Mouse (Mus musculus) heart, postnatal 0 days (tissue): Measurements from ENCODE around the gene Nkapd1. TPM values are rescaled to one million over a fixed set of nuclear protein-coding genes. Genes with fewer than 3 reads are reported as not detected.

Experiments used
- ATAC-seq: fragments of 200-750 bp; cut with Nextera tagmentation; 2 replicates; pipeline ENCODE4 v1.8.0; 2017; ENCODE audit warnings: low read depth, moderate number of reproducible peaks, moderate library complexity; ENCODE audit not compliant: insufficient read depth
- DNase-seq: peaks from one replicate; pipeline ENCODE4 v3.0.0-alpha.2; 2016; ENCODE audit warnings: low spot score
- H3K27ac ChIP-seq: fragments of 300-500 bp; sonication (generic); 2 replicates; pipeline ENCODE4 v1.5.1; 2014; ENCODE audit warnings: low read depth, mild to moderate bottlenecking
- H3K27me3 ChIP-seq: fragments of 300-500 bp; sonication (generic); 2 replicates; pipeline ENCODE4 v1.6.1; 2014; ENCODE audit warnings: low read length, mixed read lengths; ENCODE audit not compliant: control insufficient read depth, insufficient read depth
- H3K36me3 ChIP-seq: fragments of 300-500 bp; sonication (generic); replicated peaks from 2 replicates; pipeline ENCODE4 v1.6.1; 2014; ENCODE audit warnings: low read length, mixed read lengths; ENCODE audit not compliant: control insufficient read depth, insufficient read depth
- H3K4me1 ChIP-seq: fragments of 300-500 bp; sonication (generic); 2 replicates; pipeline ENCODE4 v1.6.1; 2014; ENCODE audit warnings: antibody characterized with exemption; ENCODE audit not compliant: control insufficient read depth, insufficient read depth
- H3K4me2 ChIP-seq: fragments of 300-500 bp; sonication (generic); 2 replicates; pipeline ENCODE4 v1.6.1; 2014; ENCODE audit warnings: low read depth, mild to moderate bottlenecking, low read length, moderate library complexity
- H3K4me3 ChIP-seq: fragments of 300-500 bp; sonication (generic); 2 replicates; pipeline ENCODE4 v1.5.1; 2014; ENCODE audit warnings: low read depth, low read length
- H3K9ac ChIP-seq: fragments of 300-500 bp; sonication (generic); replicated peaks from 2 replicates; pipeline ENCODE4 v1.6.1; 2014; ENCODE audit warnings: low read depth, low read length, mixed read lengths
- H3K9me3 ChIP-seq: fragments of 300-500 bp; sonication (generic); replicated peaks from 2 replicates; pipeline ENCODE4 v1.6.1; 2016; ENCODE audit warnings: low read length; ENCODE audit not compliant: control insufficient read depth
- CTCF ChIP-seq: IDR thresholded peaks from 2 replicates; pipeline ENCODE4 v1.5.1; 2016; ENCODE audit warnings: antibody characterized with exemption, control low read depth, low read depth
- EP300 ChIP-seq: IDR thresholded peaks from 2 replicates; pipeline ENCODE4 v1.6.1; 2016; ENCODE audit warnings: antibody characterized with exemption, low read depth
- WGBS: fragments of 180-500 bp; shearing (Covaris S2); extraction: QIAGEN DNeasy Blood & Tissue Kit; methylation state at CpG from one replicate; pipeline ENCODE4 v1.1.7; 2014; 5-methylcytosine and 5-hydroxymethylcytosine counted together
- polyA plus RNA-seq: library from polyadenylated mRNA; unstranded; fragments of >200 nt; fragmentation: Nextera tagmentation; extraction: Ambion mirVana; gene quantifications from 2 replicates; pipeline ENCODE4 v1.2.1, GENCODE M21; 2015
- total RNA-seq: library from RNA; depleted of rRNA; stranded (reverse); fragments of >200 nt; gene quantifications from 2 replicates; pipeline ENCODE4 v1.2.3, GENCODE M21; 2014; ENCODE audit warnings: low replicate concordance

Gene Nkapd1
- total and polyA plus RNA-seq, 2 experiments from 2014 or later = 14.3 to 14.5 TPM

- no peak; the same call in 1 of the 2 replicates for ATAC-seq
- Histone ChIP-seq H3K4me1 (no peaks in the 10 kb centered on the region), H3K4me2 (peak overlapping the region; percentile 75), H3K27ac (peak overlapping the region; percentile 86), H3K9ac (peak overlapping the region; percentile 94), H3K4me3 (peak overlapping the region; percentile 96), H3K27me3 (no peaks in the 10 kb centered on the region), H3K36me3 (peaks cover 14% of the 10 kb centered on the region), H3K9me3 (no peaks in the 10 kb centered on the region)
- peak; percentile 18 for DNase-seq
- no peak for TF ChIP-seq EP300
- no peak for TF ChIP-seq CTCF
- 0% methylated on average over 20 of the region's 28 CpGs for WGBS
Measured at GRCm38 (mm10) chr9:50658941-50659388, 41.7 kb upstream of the Nkapd1 start.

GRCm38 (mm10) chr9:50658391-50658790, 41.1 kb upstream of the Nkapd1 start:
- Histone ChIP-seq H3K27me3 (no peaks in the 10 kb centered on the region), H3K9me3 (no peaks in the 10 kb centered on the region), H3K9ac (peak overlapping the region; percentile 94), H3K4me1 (no peaks in the 10 kb centered on the region), H3K4me2 (peak overlapping the region; percentile 75), H3K36me3 (peaks cover 19% of the 10 kb centered on the region), H3K4me3 (peak overlapping the region; percentile 96), H3K27ac (peak overlapping the region; percentile 86)
- no peak for DNase-seq
- ATAC-seq = no peak
- TF ChIP-seq CTCF = no peak
- no peak for TF ChIP-seq EP300
- WGBS = 10% methylated on average over 5 of the region's 5 CpGs

DNA sequence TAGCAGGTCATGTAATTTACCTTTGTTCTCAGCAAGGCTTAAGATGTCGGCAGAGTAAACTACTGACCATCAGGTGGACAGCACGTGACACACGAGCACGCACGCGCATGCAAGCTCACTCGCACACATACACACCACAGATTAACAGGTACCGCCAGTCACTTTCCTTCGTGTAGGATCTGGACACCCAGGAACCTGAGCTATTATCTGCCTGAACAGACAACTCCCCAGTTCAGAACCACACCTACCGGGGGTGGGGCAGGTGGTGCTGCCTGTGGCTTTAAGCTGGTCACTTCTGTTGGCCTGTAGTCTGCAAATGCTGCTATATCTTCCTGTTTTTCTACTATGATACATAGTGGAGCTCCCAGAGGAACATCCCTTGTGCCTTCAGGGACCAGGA, 33.2 kb upstream of the Nkapd1 start:
- ATAC-seq (no peak), DNase-seq (no peak)
- WGBS = 96% methylated on average over 10 of the region's 10 CpGs
- Histone ChIP-seq H3K9ac (no peak overlapping the region), H3K4me1 (no peaks in the 10 kb centered on the region), H3K4me2 (no peak overlapping the region), H3K36me3 (peaks cover 78% of the 10 kb centered on the region), H3K9me3 (no peaks in the 10 kb centered on the region), H3K27me3 (no peaks in the 10 kb centered on the region), H3K27ac (no peak overlapping the region), H3K4me3 (no peak overlapping the region)
- TF ChIP-seq CTCF (no peak), EP300 (no peak)

DNA sequence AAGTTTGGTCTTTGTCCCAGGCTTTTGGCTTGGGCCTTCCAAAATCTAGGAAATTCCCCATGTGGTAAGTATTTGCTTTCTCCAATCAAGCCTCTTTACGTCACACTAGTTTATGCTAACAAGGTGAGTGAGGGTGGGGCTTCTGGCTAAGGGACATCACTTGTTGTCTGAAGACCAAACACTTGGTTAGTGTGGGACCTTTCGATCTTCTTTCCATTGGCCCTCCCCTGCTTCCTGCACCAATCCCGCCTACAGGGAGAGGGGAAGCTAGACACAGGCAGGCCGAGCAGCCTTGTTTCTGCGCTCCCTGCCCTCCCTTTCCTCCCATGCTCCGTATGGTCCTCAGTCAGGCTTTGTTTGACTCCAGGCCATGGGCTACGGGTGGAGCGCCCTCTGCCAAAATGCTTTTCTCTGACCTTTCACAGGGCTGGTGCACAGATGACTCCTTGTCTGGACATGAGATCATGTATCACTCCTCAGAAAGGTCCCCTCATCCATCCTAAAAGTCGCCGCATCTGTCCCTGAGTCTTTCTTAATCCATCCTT, 29.6 kb upstream of the Nkapd1 start:
- Histone ChIP-seq H3K27me3 (no peaks in the 10 kb centered on the region), H3K9me3 (no peaks in the 10 kb centered on the region), H3K27ac (no peak overlapping the region), H3K4me2 (no peak overlapping the region), H3K4me1 (no peaks in the 10 kb centered on the region), H3K9ac (no peak overlapping the region), H3K4me3 (no peak overlapping the region), H3K36me3 (peaks cover 91% of the 10 kb centered on the region)
- 82% methylated on average over 10 of the region's 10 CpGs for WGBS
- TF ChIP-seq EP300 (no peak), CTCF (no peak)
- no peak for DNase-seq
- no peak for ATAC-seq

DNA sequence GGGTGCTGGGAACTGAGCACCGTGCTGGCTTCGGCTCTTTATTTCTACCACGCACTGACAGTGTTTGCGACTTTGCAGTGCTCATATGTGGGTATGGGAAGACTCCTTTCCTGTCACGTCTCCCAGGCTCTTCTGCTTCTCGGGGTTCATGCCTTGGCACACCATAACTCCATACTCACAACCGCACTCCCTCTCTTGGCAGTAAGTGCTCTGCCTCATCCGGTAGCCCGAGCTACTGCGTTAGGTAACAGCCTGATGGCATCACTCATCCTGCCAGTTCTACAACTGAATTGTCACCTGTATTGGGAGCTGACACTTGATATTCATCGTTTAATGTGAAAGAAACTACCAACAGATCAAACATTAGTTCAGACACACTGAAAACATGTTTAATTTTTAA, 17.0 kb upstream of the Nkapd1 start:
- no peak overlapping the region for H3K27ac ChIP-seq
- no peak overlapping the region for H3K4me3 ChIP-seq
- H3K36me3 ChIP-seq = peaks cover 60% of the 10 kb centered on the region
- no peak for ATAC-seq
- no peak for TF ChIP-seq EP300
- TF ChIP-seq CTCF = no peak
- H3K9me3 ChIP-seq = no peaks in the 10 kb centered on the region
- H3K4me1 ChIP-seq = no peaks in the 10 kb centered on the region
- no peak overlapping the region for H3K4me2 ChIP-seq
- H3K9ac ChIP-seq = no peak overlapping the region
- DNase-seq = no peak
- 95% methylated on average over 11 of the region's 11 CpGs for WGBS
- H3K27me3 ChIP-seq = no peaks in the 10 kb centered on the region

- DNase-seq = no peak
- H3K9me3 ChIP-seq = no peaks in the 10 kb centered on the region
- 57% methylated on average over 2 of the region's 2 CpGs for WGBS
- no peak overlapping the region for H3K27ac ChIP-seq
- no peak overlapping the region for H3K4me3 ChIP-seq
- H3K4me2 ChIP-seq = no peak overlapping the region
- H3K4me1 ChIP-seq = no peaks in the 10 kb centered on the region
- H3K9ac ChIP-seq = no peak overlapping the region
- no peak for ATAC-seq
- H3K27me3 ChIP-seq = no peaks in the 10 kb centered on the region
- TF ChIP-seq EP300 (no peak), CTCF (peak; percentile 6; the same call in 1 of the 2 replicates)
- peaks cover 48% of the 10 kb centered on the region for H3K36me3 ChIP-seq
Measured at GRCm38 (mm10) chr9:50633059-50633458, 15.8 kb upstream of the Nkapd1 start.
